Mouse (Mus musculus) brain, embryonic 14.5 days (tissue): Measurements from ENCODE around the gene Rasl12. TPM values are rescaled to one million over a fixed set of nuclear protein-coding genes. Genes with fewer than 3 reads are reported as not detected.

Experiments used
- DNase-seq: peaks from one replicate; pipeline ENCODE4 v3.0.0-alpha.2; 2011; ENCODE audit warnings: low read depth
- CTCF ChIP-seq: fragments of 200-500 bp; IDR thresholded peaks from 2 replicates; pipeline ENCODE4 v1.5.1; 2012; ENCODE audit warnings: inconsistent platforms, mild to moderate bottlenecking, moderate library complexity, borderline replicate concordance; ENCODE audit not compliant: insufficient read depth, insufficient read length; ENCODE audit errors: extremely low read depth
- POLR2A ChIP-seq: fragments of 200-500 bp; IDR thresholded peaks from 2 replicates; pipeline ENCODE4 v1.6.1; 2012; ENCODE audit warnings: mild to moderate bottlenecking, inconsistent platforms, borderline replicate concordance; ENCODE audit not compliant: poor library complexity, insufficient read depth, insufficient read length, severe bottlenecking; ENCODE audit errors: extremely low read depth
- polyA plus RNA-seq: library from polyadenylated mRNA; depleted of rRNA; stranded (reverse); fragments of >200 nt; gene quantifications from 2 replicates; pipeline ENCODE4 v1.2.3, GENCODE M21; 2012; rRNA removed

Rasl12 gene
- polyA plus RNA-seq, 1 experiment, result 8.0 TPM

- peak; percentile 86 for DNase-seq
- TF ChIP-seq POLR2A, result no peak
- TF ChIP-seq CTCF, result peak; percentile 91
Observed at GRCm38 (mm10) chr9:65432236-65432635, 33.9 kb downstream of the Rasl12 start.

- no peak for TF ChIP-seq POLR2A
- peak; percentile 42; the same call in 1 of the 2 replicates for TF ChIP-seq CTCF
- DNase-seq, result peak; percentile 18
Observed at GRCm38 (mm10) chr9:65434140-65434539, 35.8 kb downstream of the Rasl12 start.

DNA sequence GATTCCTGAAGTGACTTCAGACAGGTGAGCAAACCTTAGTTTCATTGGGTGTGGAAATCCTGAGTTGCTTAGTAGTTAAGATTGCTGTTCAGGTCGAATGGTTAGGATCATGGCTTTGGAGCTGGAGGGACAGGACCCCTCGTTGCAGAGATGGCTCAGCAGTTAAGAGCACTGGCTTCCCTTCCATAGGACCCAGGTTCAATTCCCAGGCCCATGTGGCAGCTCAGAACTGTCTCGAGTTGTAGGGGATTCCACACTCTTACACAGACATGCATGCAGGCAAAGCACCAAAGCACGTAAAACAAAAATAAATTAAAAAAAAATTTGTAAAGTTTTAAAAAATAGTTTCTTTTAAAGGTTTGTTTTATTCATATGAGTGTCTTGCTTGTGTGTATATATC is 36.9 kb downstream of the Rasl12 start:
- TF ChIP-seq POLR2A (no peak), CTCF (no peak)
- no peak for DNase-seq

DNA sequence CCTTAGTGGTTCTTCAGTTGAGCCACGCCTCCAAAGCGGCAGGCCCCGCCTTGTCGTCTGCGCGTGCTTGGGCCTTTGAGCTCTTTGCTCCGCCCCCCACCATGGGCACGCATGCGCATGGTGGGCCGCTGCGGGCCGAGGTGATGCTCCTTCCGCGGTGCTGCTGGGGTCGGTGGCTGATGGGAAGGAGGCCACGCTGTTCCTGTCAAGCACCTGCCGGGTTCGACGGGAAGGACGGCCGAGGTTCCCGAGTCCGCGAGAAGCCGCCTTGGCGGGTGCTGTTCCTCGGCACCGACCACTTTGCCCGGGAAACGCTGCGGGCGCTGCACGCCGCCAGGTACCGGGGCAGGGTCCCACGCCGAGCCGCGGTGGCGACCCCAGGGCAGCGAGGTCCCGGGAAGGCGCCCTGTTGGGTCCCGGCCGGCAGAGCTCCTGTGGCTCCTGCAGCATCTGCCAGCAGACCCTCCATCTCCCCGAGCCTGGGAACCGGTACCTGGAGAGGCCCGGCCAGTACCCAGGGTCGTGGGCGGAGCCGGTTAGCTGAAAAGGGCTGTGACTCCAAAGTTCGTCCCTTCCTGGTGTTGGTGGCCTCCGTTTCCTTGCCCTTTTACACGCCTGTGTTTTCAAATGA is 37.5 kb downstream of the Rasl12 start, which contains the start of gene Mtfmt:
Gene Mtfmt, plus strand, starts transcription at position 112 of the 631 bp plus-strand sequence.
- peak; percentile 67; the same call in 1 of the 2 replicates for TF ChIP-seq POLR2A
- no peak for TF ChIP-seq CTCF
- DNase-seq, result peak; percentile 97

- no peak for TF ChIP-seq CTCF
- TF ChIP-seq POLR2A, result no peak
- no peak for DNase-seq
Observed at GRCm38 (mm10) chr9:65444692-65445091, 46.4 kb downstream of the Rasl12 start.

DNA sequence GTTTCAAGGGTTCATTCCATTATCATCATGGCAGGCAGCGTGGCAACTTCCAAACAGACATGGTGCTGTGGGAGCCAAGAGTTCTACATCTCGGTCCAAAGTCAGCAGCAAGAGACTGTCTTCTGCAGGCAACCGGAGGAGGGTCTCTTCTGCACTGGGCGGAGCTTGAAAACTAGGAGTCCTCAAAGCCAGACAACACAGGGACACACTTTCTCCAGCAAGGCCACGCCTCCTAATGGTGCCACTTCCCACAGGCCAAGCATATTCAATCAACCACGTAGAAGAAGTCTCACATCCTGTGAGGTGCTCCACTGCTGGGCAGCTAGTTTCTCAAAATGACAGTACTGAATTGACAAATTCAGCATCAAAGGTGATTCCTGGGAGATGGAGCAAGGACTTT is 49.6 kb downstream of the Rasl12 start:
- TF ChIP-seq CTCF, result no peak
- TF ChIP-seq POLR2A, result no peak
- DNase-seq, result no peak

GRCm38 (mm10) chr9:65458975-65459374 is 60.7 kb downstream of the Rasl12 start:
- TF ChIP-seq POLR2A (no peak), CTCF (no peak)
- no peak for DNase-seq

- no peak for TF ChIP-seq CTCF
- TF ChIP-seq POLR2A, result no peak
- DNase-seq, result peak; percentile 22
Observed at GRCm38 (mm10) chr9:65460198-65460597, 61.9 kb downstream of the Rasl12 start.

GRCm38 (mm10) chr9:65460732-65461442 is 62.6 kb downstream of the Rasl12 start, which contains the start of gene Spg21:
TSS of gene Spg21 (plus strand) at chr9:65460947.
- DNase-seq, result peak; percentile 96
- TF ChIP-seq POLR2A (peak; percentile 87), CTCF (no peak)

DNA sequence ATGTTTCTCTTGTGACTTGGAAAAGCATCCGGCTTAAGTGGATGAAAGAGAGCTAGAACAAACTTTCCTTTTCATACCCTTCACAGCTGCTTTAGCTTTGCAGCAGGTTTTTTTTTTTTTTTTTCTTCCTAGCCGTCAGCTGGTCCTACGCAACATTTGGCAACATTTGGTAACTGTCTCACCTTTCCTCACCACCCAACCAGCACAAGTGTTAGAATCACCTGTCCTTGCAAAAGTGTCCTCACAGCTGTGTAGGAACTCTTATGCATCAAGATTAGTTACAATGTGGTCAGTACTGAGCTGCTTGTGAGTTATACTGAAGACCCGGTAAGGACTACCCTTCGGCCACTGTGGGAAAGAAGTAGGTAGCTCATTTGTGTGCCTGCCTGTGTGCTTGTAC is 64.2 kb downstream of the Rasl12 start:
- no peak for DNase-seq
- TF ChIP-seq CTCF, result no peak

DNA sequence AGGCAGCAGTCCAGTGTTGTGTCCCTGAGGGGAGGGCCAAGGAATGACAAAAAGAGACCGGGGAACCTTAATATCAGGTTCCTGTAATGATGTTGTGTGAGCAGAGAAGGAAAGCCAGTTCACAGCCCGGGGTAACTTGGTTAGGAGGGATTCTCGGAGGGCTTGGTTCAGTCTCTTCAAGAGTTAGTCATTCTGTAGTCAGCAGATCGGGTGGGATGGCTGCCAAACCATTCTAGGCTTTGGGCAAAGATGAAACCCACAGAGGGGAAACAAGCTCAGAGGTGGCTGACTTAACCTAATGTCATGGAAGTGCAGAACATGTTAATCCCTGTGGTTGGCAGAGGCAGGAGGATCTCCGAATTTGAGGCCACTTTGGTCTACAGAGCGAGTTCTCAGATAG is 65.9 kb downstream of the Rasl12 start:
- DNase-seq, result no peak
- TF ChIP-seq CTCF (no peak), POLR2A (no peak)

Other genes starting within 250 kb of the Rasl12 start
- 5.8 and 6.2 TPM in 2 replicates for gene Parp16, start 203.2 kb upstream of the Rasl12 start, polyA plus RNA-seq
- 0.18 and 0.31 TPM in 2 replicates for gene Cilp, start 133.3 kb upstream of the Rasl12 start, polyA plus RNA-seq
- gene Clpx, start 104.2 kb upstream of the Rasl12 start, polyA plus RNA-seq, result 18.0 and 20.1 TPM in 2 replicates
- gene Pdcd7, start 52.4 kb upstream of the Rasl12 start, polyA plus RNA-seq, result 15.3 and 17.2 TPM in 2 replicates
- gene Ubap1l, start 37.5 kb upstream of the Rasl12 start, polyA plus RNA-seq, result 6.8 and 10.3 TPM in 2 replicates
- 0.57 and 0.66 TPM in 2 replicates for gene Kbtbd13, start 6.9 kb upstream of the Rasl12 start, polyA plus RNA-seq
- gene Slc51b, start 24.4 kb downstream of the Rasl12 start, polyA plus RNA-seq, result not detected in 2 replicates
- 19.9 and 22.9 TPM in 2 replicates for gene Mtfmt, start 37.3 kb downstream of the Rasl12 start, polyA plus RNA-seq
- gene Spg21, start 62.4 kb downstream of the Rasl12 start, polyA plus RNA-seq, result 58.8 and 62.0 TPM in 2 replicates
- gene Ankdd1a, start 121.7 kb downstream of the Rasl12 start, polyA plus RNA-seq, result 1.2 and 2.1 TPM in 2 replicates
- 5.9 TPM in 2 replicates for gene Plekho2, start 181.5 kb downstream of the Rasl12 start, polyA plus RNA-seq
- 7.7 TPM in 2 replicates for gene Pif1, start 188.7 kb downstream of the Rasl12 start, polyA plus RNA-seq
- 6.9 and 7.0 TPM in 2 replicates for gene Rbpms2, start 231.1 kb downstream of the Rasl12 start, polyA plus RNA-seq